Mouse (Mus musculus) C2C12 (cell line): Measurements from ENCODE around the gene Gas2l2.

Experiments
- CEBPB ChIP-seq: IDR thresholded peaks from one replicate; pipeline ENCODE4 v1.6.1; 2011; ENCODE audit warnings: low read depth, mild to moderate bottlenecking, control low read depth, moderate library complexity
- CTCF ChIP-seq: IDR thresholded peaks from one replicate; pipeline ENCODE4 v1.5.1; 2011; ENCODE audit not compliant: control insufficient read depth, insufficient read depth, insufficient read length
- FOSL1 ChIP-seq: IDR thresholded peaks from one replicate; pipeline ENCODE4 v1.8.0; 2011; ENCODE audit warnings: mild to moderate bottlenecking, low read length; ENCODE audit not compliant: poor library complexity, insufficient read depth, severe bottlenecking
- MYOD1 ChIP-seq: IDR thresholded peaks from one replicate; pipeline ENCODE4 v1.6.1; 2011; ENCODE audit warnings: low read depth; ENCODE audit not compliant: control insufficient read depth, insufficient read length
- MYOG ChIP-seq: IDR thresholded peaks from one replicate; pipeline ENCODE4 v1.6.1; 2011; ENCODE audit not compliant: control insufficient read depth, insufficient read length; ENCODE audit errors: extremely low read depth
- USF1 ChIP-seq: IDR thresholded peaks from one replicate; pipeline ENCODE4 v1.6.1; 2011; ENCODE audit warnings: low read depth, mild to moderate bottlenecking, control low read depth, moderate library complexity

DNA sequence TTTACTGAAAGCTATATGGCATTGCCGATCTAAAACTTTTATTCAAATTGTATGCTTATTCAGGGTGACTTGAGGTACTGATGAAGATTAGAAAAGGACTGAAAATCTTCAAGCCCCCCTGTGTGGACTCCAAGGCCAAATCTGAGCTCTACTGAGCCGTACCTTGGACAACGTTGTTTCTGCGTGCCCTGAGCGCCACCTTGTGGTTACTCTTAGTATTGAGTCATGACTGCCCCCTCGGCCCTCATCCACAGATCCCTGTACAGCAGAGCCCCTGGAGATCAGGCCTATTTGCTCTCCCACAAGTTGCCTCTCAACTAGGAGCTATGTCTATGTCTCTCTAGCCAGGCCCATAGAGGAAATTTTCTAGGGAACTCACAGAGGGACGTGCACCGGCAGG lies 4.6 kb downstream of the Gas2l2 start:
- TF ChIP-seq USF1 (no peak), CEBPB (no peak), CTCF (peak; percentile 66), MYOG (no peak), FOSL1 (no peak), MYOD1 (no peak)
